Mouse (Mus musculus) limb, embryonic 14.5 days (tissue): Measurements from ENCODE around the gene Ropn1l. TPM values are rescaled to one million over a fixed set of nuclear protein-coding genes. Genes with fewer than 3 reads are reported as not detected.

Source experiments
- ATAC-seq: fragments of 200-750 bp; cut with Nextera tagmentation; 2 replicates; pipeline ENCODE4 v1.8.0; 2017; ENCODE audit warnings: low read depth, moderate number of reproducible peaks, moderate TSS enrichment; ENCODE audit not compliant: low FRiP score
- DNase-seq: peaks from one replicate; pipeline ENCODE4 v3.0.0-alpha.2; 2015; ENCODE audit warnings: low spot score
- H3K27ac ChIP-seq: fragments of 300-500 bp; sonication (generic); replicated peaks from 2 replicates; pipeline ENCODE4 v1.5.1; 2014; ENCODE audit warnings: low read depth, mild to moderate bottlenecking, low read length, moderate library complexity, mixed read lengths
- H3K27me3 ChIP-seq: fragments of 300-500 bp; sonication (generic); 2 replicates; pipeline ENCODE4 v1.6.1; 2014; ENCODE audit warnings: low read length, mixed read lengths; ENCODE audit not compliant: control insufficient read depth, insufficient read depth
- H3K36me3 ChIP-seq: fragments of 300-500 bp; sonication (generic); 2 replicates; pipeline ENCODE4 v1.6.1; 2014; ENCODE audit warnings: mild to moderate bottlenecking, low read length, moderate library complexity, mixed read lengths; ENCODE audit not compliant: control insufficient read depth, insufficient read depth
- H3K4me1 ChIP-seq: fragments of 300-500 bp; sonication (generic); 2 replicates; pipeline ENCODE4 v1.6.1; 2014; ENCODE audit warnings: antibody characterized with exemption, low read length, mixed read lengths; ENCODE audit not compliant: control insufficient read depth, insufficient read depth
- H3K4me2 ChIP-seq: fragments of 300-500 bp; sonication (generic); replicated peaks from 2 replicates; pipeline ENCODE4 v1.6.1; 2014; ENCODE audit warnings: low read depth, mild to moderate bottlenecking, low read length, moderate library complexity; ENCODE audit not compliant: severe bottlenecking
- H3K4me3 ChIP-seq: fragments of 300-500 bp; sonication (generic); replicated peaks from 2 replicates; pipeline ENCODE4 v1.5.1; 2014; ENCODE audit warnings: low read length
- H3K9ac ChIP-seq: fragments of 300-500 bp; sonication (generic); 2 replicates; pipeline ENCODE4 v1.6.1; 2014; ENCODE audit warnings: mild to moderate bottlenecking, low read depth, low read length, moderate library complexity; ENCODE audit not compliant: severe bottlenecking
- H3K9me3 ChIP-seq: fragments of 300-500 bp; sonication (generic); 2 replicates; pipeline ENCODE4 v1.6.1; 2016; ENCODE audit warnings: low read length; ENCODE audit not compliant: control insufficient read depth
- POLR2A ChIP-seq: fragments of 200-500 bp; IDR thresholded peaks from 2 replicates; pipeline ENCODE4 v1.8.0; 2012; ENCODE audit warnings: inconsistent platforms, mild to moderate bottlenecking, moderate library complexity, borderline replicate concordance; ENCODE audit not compliant: insufficient read depth, insufficient read length; ENCODE audit errors: extremely low read depth
- WGBS: fragments of 180-500 bp; shearing (Covaris S2); extraction: QIAGEN DNeasy Blood & Tissue Kit; methylation state at CpG from one replicate; pipeline ENCODE4 v1.1.7; 2014; 5-methylcytosine and 5-hydroxymethylcytosine counted together
- polyA plus RNA-seq, 2 experiments: library from polyadenylated mRNA; depleted of rRNA in 1 of 2; stranded (reverse) in 1 of 2; unstranded in 1 of 2; fragments of >200 nt; fragmentation: Nextera tagmentation in 1 of 2; extraction: Ambion mirVana in 1 of 2; gene quantifications; 2 replicates each; pipeline versions ENCODE4 v1.2.1 to v1.2.3; 2012 to 2014

Gene Ropn1l
- polyA plus RNA-seq, 2 experiments: 1.2 to 1.7 TPM

DNA sequence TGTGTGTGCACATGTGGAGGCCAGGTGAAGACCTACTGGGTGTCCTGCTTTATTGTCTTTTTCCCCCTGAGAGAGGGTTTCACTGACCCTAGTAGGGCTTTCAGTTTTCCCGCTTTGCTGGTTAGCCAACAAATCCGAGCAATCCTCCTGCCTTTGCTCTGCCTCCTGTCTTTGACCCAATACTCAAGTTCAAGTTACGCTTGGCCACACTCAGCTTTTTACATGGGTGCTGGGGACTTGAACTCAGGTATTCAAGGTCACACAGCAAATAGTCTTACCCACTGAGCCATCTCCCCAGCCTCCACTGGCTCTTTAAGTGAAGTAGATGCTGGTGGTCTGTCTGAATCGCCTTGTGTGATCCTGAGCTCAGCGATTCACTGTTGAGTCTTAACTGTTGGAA lies 46.7 kb downstream of the Ropn1l start:
- H3K36me3 ChIP-seq: no peaks in the 10 kb centered on the region
- H3K27ac ChIP-seq: no peak overlapping the region
- H3K4me1 ChIP-seq: no peaks in the 10 kb centered on the region
- no peaks in the 10 kb centered on the region for H3K27me3 ChIP-seq
- H3K9ac ChIP-seq: no peak overlapping the region
- no peak for TF ChIP-seq POLR2A
- WGBS: 85% methylated on average over 5 of the region's 5 CpGs
- H3K4me2 ChIP-seq: no peak overlapping the region
- no peaks in the 10 kb centered on the region for H3K9me3 ChIP-seq
- DNase-seq (no peak), ATAC-seq (no peak)
- no peak overlapping the region for H3K4me3 ChIP-seq

DNA sequence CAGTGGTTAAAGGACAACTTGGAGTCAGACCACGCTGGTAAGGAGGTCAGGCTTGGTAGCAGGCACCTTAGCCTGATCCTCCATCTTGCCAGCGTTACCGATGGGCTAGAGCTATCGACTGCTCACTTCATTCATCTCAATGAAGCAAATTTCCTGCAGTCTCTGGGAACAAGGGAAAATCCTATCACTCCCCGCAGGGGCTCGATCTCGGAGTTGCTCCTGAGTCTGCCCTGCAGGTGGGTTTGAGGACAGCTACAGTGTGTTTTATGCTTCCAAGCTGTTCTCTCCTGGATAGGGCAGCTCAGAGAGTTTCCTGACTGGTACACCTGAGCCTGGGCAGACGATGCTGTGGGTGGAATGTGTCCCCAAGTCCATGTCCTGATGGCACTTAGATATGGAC lies 49.2 kb downstream of the Ropn1l start:
- Histone ChIP-seq H3K4me1 (no peaks in the 10 kb centered on the region), H3K36me3 (no peaks in the 10 kb centered on the region), H3K27me3 (no peaks in the 10 kb centered on the region), H3K27ac (no peak overlapping the region), H3K9me3 (no peaks in the 10 kb centered on the region), H3K4me3 (no peak overlapping the region), H3K9ac (no peak overlapping the region), H3K4me2 (no peak overlapping the region)
- WGBS: 89% methylated on average over 8 of the region's 8 CpGs
- TF ChIP-seq POLR2A: no peak
- DNase-seq: no peak
- no peak for ATAC-seq

DNA sequence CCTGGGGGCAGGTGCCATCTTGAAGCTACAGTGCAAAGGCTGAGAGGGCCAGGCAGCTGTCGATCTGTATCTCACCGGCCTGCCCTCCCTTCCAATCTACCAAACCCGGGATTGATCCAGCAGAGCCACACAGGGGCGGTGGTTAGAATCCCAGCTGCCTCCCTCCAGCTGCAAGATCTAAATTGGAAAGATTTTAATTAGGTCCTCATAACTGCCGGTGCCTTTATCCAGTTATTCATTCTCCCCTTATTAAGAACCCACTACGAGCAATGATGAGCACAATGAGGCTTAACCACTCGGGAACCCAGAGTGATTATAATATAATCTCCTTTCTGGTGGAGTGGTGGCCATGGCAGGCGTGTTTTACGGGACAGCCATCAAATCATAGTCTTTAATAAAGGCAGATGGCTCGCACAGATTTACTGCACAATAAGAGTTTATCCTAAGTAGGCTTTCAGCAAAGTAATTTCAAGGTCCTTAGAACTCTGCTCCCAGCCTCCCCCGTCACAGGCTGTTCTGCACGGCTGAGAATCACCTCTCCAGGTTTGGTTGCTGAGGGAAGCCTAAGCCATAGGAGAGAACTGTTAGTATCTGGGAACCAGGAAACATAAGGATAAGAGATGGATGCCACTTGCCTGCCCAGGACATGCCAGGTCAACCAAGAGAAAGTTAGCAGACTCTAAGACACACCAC lies 51.2 kb downstream of the Ropn1l start:
- Histone ChIP-seq H3K36me3 (no peaks in the 10 kb centered on the region), H3K9ac (no peak overlapping the region), H3K27ac (no peak overlapping the region), H3K4me1 (no peaks in the 10 kb centered on the region), H3K4me2 (no peak overlapping the region), H3K4me3 (no peak overlapping the region), H3K9me3 (no peaks in the 10 kb centered on the region), H3K27me3 (no peaks in the 10 kb centered on the region)
- ATAC-seq (no peak), DNase-seq (no peak)
- WGBS: 55% methylated on average over 12 of the region's 12 CpGs
- TF ChIP-seq POLR2A: no peak

DNA sequence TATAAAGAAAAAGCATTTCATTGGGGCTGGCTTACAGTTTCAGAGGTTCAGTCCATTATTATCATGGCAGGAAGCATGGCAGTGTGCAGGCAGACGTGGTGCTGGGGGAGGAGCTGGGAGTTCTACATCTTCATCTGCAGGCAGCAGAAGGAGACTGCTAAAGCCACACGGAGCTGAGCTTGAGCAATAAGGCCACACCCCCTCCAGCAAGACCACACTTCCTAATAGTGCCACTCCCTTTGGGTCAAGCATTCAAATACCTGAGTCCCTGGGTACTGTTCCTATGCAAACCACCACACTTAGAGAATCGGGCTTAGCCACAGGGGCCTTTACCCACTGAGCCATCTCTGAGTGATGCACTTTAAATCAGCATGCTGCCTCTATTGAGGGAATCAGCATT lies 52.6 kb downstream of the Ropn1l start:
- no peaks in the 10 kb centered on the region for H3K4me1 ChIP-seq
- ATAC-seq (no peak), DNase-seq (no peak)
- no peaks in the 10 kb centered on the region for H3K36me3 ChIP-seq
- H3K27ac ChIP-seq: no peak overlapping the region
- H3K27me3 ChIP-seq: no peaks in the 10 kb centered on the region
- no peak overlapping the region for H3K9ac ChIP-seq
- H3K4me3 ChIP-seq: no peak overlapping the region
- 36% methylated on average over 3 of the region's 3 CpGs for WGBS
- no peak overlapping the region for H3K4me2 ChIP-seq
- no peak for TF ChIP-seq POLR2A
- H3K9me3 ChIP-seq: no peaks in the 10 kb centered on the region

DNA sequence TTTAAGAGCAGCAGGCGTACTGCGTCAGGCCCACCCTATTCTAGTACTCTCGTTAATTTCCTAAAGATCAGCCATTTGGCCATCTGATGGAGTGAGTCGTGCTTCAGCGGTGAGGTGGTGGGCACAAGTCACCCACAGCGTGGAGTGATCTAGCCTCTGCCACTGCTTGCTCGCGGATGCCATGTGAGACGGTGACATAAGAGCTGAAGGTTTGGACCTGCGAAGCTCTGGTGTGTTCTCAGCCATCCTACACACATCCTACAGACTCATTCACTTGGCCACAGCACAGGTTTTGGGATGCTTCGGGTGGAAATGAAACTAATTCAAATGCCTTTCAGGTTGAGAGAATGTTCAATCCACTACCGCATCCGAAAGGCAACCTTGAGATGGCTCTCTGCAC lies 54.8 kb downstream of the Ropn1l start:
- Histone ChIP-seq H3K27me3 (no peaks in the 10 kb centered on the region), H3K4me2 (no peak overlapping the region), H3K27ac (no peak overlapping the region), H3K4me1 (no peaks in the 10 kb centered on the region), H3K9ac (no peak overlapping the region), H3K36me3 (no peaks in the 10 kb centered on the region), H3K4me3 (no peak overlapping the region), H3K9me3 (no peaks in the 10 kb centered on the region)
- no peak for DNase-seq
- 91% methylated on average over 13 of the region's 13 CpGs for WGBS
- ATAC-seq: no peak
- TF ChIP-seq POLR2A: no peak
